Mouse (Mus musculus): ENCODE measurements at regions not wholly inside any gene's neighbourhood (a gene's known extent, or its start where the extent isn't known, plus 50 kb on each side); places are given as distances from the start of the nearest gene placed in this dataset.

- Histone ChIP-seq H3K9me3 (replicated peaks) (no peaks in the 10 kb centered on the region), H3K27me3 (ENCODE audit: insufficient read depth, low read length) (peaks cover 12% of the 10 kb centered on the region; the same call in 1 of the 2 replicates), H3K4me1 (ENCODE audit: insufficient read depth, low read depth, low read length) (peaks cover 6% of the 10 kb centered on the region; the same call in 1 of the 2 replicates), H3K36me3 (replicated peaks) (no peaks in the 10 kb centered on the region), H3K4me3 (ENCODE audit: low read depth, low read length) (no peak overlapping the region)
- no peak for ATAC-seq (ENCODE audit: extremely low read depth, insufficient number of reproducible peaks, low FRiP score, poor library complexity, severe bottlenecking)
- DNase-seq (ENCODE audit: low spot score) = no peak
- TF ChIP-seq CTCF (IDR thresholded peaks at IDR 0.05; ENCODE audit: low read depth, low read length) (no peak), POLR2AphosphoS5 (IDR thresholded peaks at IDR 0.05; ENCODE audit: insufficient replicate concordance, low read depth, low read length) (no peak), TAL1 (conservative IDR thresholded peaks at IDR 0.05; ENCODE audit: low read depth, low read length) (no peak), GATA1 (IDR thresholded peaks at IDR 0.05; ENCODE audit: borderline replicate concordance, low read length) (no peak), GATA2 (IDR thresholded peaks at IDR 0.05; ENCODE audit: borderline replicate concordance, low read depth, low read length) (no peak)
These were observed 184.3 kb upstream of the Nampt start for GRCm38 (mm10) chr12:32635055-32635454.

- no peak for TF ChIP-seq POLR2AphosphoS5 (IDR thresholded peaks at IDR 0.05; ENCODE audit: insufficient replicate concordance, low read depth, low read length)
- TF ChIP-seq GATA2 (IDR thresholded peaks at IDR 0.05; ENCODE audit: borderline replicate concordance, low read depth, low read length) = no peak
- TF ChIP-seq CTCF (IDR thresholded peaks at IDR 0.05; ENCODE audit: low read depth, low read length) = no peak
- TF ChIP-seq GATA1 (IDR thresholded peaks at IDR 0.05; ENCODE audit: borderline replicate concordance, low read length) = no peak
- no peak for TF ChIP-seq TAL1 (conservative IDR thresholded peaks at IDR 0.05; ENCODE audit: low read depth, low read length)
- no peak for ATAC-seq (ENCODE audit: extremely low read depth, insufficient number of reproducible peaks, low FRiP score, poor library complexity, severe bottlenecking)
- DNase-seq (ENCODE audit: low spot score) = no peak
- no peaks in the 10 kb centered on the region for H3K9me3 ChIP-seq (replicated peaks)
- peaks cover 12% of the 10 kb centered on the region; the same call in 1 of the 2 replicates for H3K27me3 ChIP-seq (ENCODE audit: insufficient read depth, low read length)
- H3K4me1 ChIP-seq (ENCODE audit: insufficient read depth, low read depth, low read length) = peaks cover 6% of the 10 kb centered on the region; the same call in 1 of the 2 replicates
- no peak overlapping the region for H3K4me3 ChIP-seq (ENCODE audit: low read depth, low read length)
- no peaks in the 10 kb centered on the region for H3K36me3 ChIP-seq (replicated peaks)
These were observed 181.8 kb upstream of the Nampt start for GRCm38 (mm10) chr12:32637400-32638100.

GRCm38 (mm10) chr12:32640591-32640990 lies 178.8 kb upstream of the Nampt start:
- H3K27me3 ChIP-seq (ENCODE audit: insufficient read depth, low read length) = peaks cover 6% of the 10 kb centered on the region; the same call in 1 of the 2 replicates
- ATAC-seq (ENCODE audit: extremely low read depth, insufficient number of reproducible peaks, low FRiP score, poor library complexity, severe bottlenecking) (no peak), DNase-seq (ENCODE audit: low spot score) (no peak)
- H3K9me3 ChIP-seq (replicated peaks) = no peaks in the 10 kb centered on the region
- H3K36me3 ChIP-seq (replicated peaks) = no peaks in the 10 kb centered on the region
- no peak for TF ChIP-seq CTCF (IDR thresholded peaks at IDR 0.05; ENCODE audit: low read depth, low read length)
- no peak for TF ChIP-seq GATA2 (IDR thresholded peaks at IDR 0.05; ENCODE audit: borderline replicate concordance, low read depth, low read length)
- no peak for TF ChIP-seq TAL1 (conservative IDR thresholded peaks at IDR 0.05; ENCODE audit: low read depth, low read length)
- TF ChIP-seq POLR2AphosphoS5 (IDR thresholded peaks at IDR 0.05; ENCODE audit: insufficient replicate concordance, low read depth, low read length) = no peak
- TF ChIP-seq GATA1 (IDR thresholded peaks at IDR 0.05; ENCODE audit: borderline replicate concordance, low read length) = no peak
- H3K4me1 ChIP-seq (ENCODE audit: insufficient read depth, low read depth, low read length) = no peaks in the 10 kb centered on the region
- H3K4me3 ChIP-seq (ENCODE audit: low read depth, low read length) = no peak overlapping the region

GRCm38 (mm10) chr12:32642493-32642892 lies 176.9 kb upstream of the Nampt start:
- Histone ChIP-seq H3K27me3 (ENCODE audit: insufficient read depth, low read length) (peaks cover 6% of the 10 kb centered on the region; the same call in 1 of the 2 replicates), H3K9me3 (replicated peaks) (no peaks in the 10 kb centered on the region), H3K4me1 (ENCODE audit: insufficient read depth, low read depth, low read length) (no peaks in the 10 kb centered on the region), H3K4me3 (ENCODE audit: low read depth, low read length) (no peak overlapping the region), H3K36me3 (replicated peaks) (no peaks in the 10 kb centered on the region)
- TF ChIP-seq TAL1 (conservative IDR thresholded peaks at IDR 0.05; ENCODE audit: low read depth, low read length) = no peak
- no peak for TF ChIP-seq CTCF (IDR thresholded peaks at IDR 0.05; ENCODE audit: low read depth, low read length)
- TF ChIP-seq GATA2 (IDR thresholded peaks at IDR 0.05; ENCODE audit: borderline replicate concordance, low read depth, low read length) = no peak
- TF ChIP-seq POLR2AphosphoS5 (IDR thresholded peaks at IDR 0.05; ENCODE audit: insufficient replicate concordance, low read depth, low read length) = no peak
- no peak for TF ChIP-seq GATA1 (IDR thresholded peaks at IDR 0.05; ENCODE audit: borderline replicate concordance, low read length)
- ATAC-seq (ENCODE audit: extremely low read depth, insufficient number of reproducible peaks, low FRiP score, poor library complexity, severe bottlenecking) = peak; percentile 75
- no peak for DNase-seq (ENCODE audit: low spot score)

- ATAC-seq (ENCODE audit: extremely low read depth, insufficient number of reproducible peaks, low FRiP score, poor library complexity, severe bottlenecking) (no peak), DNase-seq (ENCODE audit: low spot score) (no peak)
- no peaks in the 10 kb centered on the region for H3K9me3 ChIP-seq (replicated peaks)
- no peak overlapping the region for H3K4me3 ChIP-seq (ENCODE audit: low read depth, low read length)
- no peaks in the 10 kb centered on the region for H3K4me1 ChIP-seq (ENCODE audit: insufficient read depth, low read depth, low read length)
- H3K27me3 ChIP-seq (ENCODE audit: insufficient read depth, low read length) = no peaks in the 10 kb centered on the region; the same call in 1 of the 2 replicates
- no peak for TF ChIP-seq GATA2 (IDR thresholded peaks at IDR 0.05; ENCODE audit: borderline replicate concordance, low read depth, low read length)
- no peak for TF ChIP-seq POLR2AphosphoS5 (IDR thresholded peaks at IDR 0.05; ENCODE audit: insufficient replicate concordance, low read depth, low read length)
- no peak for TF ChIP-seq TAL1 (conservative IDR thresholded peaks at IDR 0.05; ENCODE audit: low read depth, low read length)
- H3K36me3 ChIP-seq (replicated peaks) = no peaks in the 10 kb centered on the region
These were observed 166.2 kb upstream of the Nampt start for GRCm38 (mm10) chr12:32653096-32653495.

DNA sequence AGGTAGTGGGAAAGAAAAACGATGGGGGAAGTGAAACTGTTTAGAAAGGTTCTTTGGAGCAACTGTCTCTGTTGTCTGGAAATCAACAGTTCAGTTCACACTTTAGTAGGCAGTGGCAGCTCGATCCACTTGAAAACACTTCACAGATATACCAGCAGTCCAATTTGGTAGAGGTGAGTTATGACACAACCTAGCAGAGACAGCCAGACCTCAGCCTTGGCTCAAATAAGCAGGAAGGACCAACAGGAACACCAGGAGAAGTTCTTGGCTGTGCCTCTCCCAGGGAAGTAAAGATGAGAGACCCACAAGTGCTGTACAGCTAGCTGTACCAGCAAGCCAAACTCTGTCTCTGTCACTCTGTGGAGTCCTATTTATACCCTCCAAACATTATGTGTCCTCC lies 163.2 kb upstream of the Nampt start:
- Histone ChIP-seq H3K36me3 (replicated peaks) (no peaks in the 10 kb centered on the region), H3K27me3 (ENCODE audit: insufficient read depth, low read length) (no peaks in the 10 kb centered on the region; the same call in 1 of the 2 replicates), H3K4me3 (ENCODE audit: low read depth, low read length) (no peak overlapping the region), H3K4me1 (ENCODE audit: insufficient read depth, low read depth, low read length) (no peaks in the 10 kb centered on the region), H3K9me3 (replicated peaks) (no peaks in the 10 kb centered on the region)
- DNase-seq (ENCODE audit: low spot score) (no peak), ATAC-seq (ENCODE audit: extremely low read depth, insufficient number of reproducible peaks, low FRiP score, poor library complexity, severe bottlenecking) (no peak)
- TF ChIP-seq GATA2 (IDR thresholded peaks at IDR 0.05; ENCODE audit: borderline replicate concordance, low read depth, low read length) (no peak), POLR2AphosphoS5 (IDR thresholded peaks at IDR 0.05; ENCODE audit: insufficient replicate concordance, low read depth, low read length) (no peak), GATA1 (IDR thresholded peaks at IDR 0.05; ENCODE audit: borderline replicate concordance, low read length) (no peak), CTCF (IDR thresholded peaks at IDR 0.05; ENCODE audit: low read depth, low read length) (no peak), TAL1 (conservative IDR thresholded peaks at IDR 0.05; ENCODE audit: low read depth, low read length) (no peak)
